Mouse (Mus musculus) monocyte, adult 2 months (primary cell): ENCODE results near the gene Gm9803.

Experiments
- DNase-seq, 2 experiments: peaks; one replicate each; pipeline ENCODE4 v3.0.0; 2022; ENCODE audit warnings: low spot score in 2 of 2, low read depth in 1 of 2

Gene Gm9803

DNA sequence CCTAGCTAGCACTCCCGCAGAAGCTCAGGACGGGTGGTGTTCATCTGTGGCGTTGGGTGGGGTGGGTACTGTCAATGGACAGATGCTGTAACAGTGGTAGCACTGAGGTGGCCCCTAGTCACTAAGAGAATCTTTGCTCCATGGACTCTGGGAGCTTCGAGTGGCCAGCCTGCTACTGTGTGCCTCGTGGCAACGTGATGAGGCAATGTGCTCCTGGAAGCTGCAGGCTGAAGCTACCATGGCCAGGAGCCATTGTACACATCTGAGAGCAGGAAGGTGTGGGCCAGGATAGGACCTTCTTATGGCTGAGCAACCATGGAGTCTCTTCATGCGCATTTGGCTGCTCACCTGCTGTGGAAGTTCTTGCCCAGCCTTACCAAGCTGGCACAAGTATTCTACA, 14.7 kb upstream of the Gm9803 start:
- no peak for DNase-seq

DNA sequence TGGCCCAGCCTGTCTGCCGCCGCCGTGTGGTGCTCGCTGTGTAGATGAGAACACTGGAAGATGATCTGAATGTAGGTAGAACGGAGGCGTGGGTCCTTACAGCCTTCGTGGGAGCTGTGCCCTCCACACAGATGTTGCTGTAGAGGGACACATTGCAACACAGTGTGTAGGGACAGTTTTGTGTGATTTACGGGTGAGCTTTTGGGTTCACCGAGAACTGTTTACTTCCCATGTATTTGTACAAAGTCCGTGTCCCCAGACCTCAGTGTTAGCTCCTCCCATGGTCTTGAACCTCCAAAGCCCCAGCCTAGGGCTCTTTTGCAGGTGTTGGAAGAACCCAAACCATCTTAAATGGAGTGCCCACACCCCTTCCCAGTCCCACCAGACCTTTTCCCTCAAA, 10.9 kb upstream of the Gm9803 start:
- DNase-seq = no peak

DNA sequence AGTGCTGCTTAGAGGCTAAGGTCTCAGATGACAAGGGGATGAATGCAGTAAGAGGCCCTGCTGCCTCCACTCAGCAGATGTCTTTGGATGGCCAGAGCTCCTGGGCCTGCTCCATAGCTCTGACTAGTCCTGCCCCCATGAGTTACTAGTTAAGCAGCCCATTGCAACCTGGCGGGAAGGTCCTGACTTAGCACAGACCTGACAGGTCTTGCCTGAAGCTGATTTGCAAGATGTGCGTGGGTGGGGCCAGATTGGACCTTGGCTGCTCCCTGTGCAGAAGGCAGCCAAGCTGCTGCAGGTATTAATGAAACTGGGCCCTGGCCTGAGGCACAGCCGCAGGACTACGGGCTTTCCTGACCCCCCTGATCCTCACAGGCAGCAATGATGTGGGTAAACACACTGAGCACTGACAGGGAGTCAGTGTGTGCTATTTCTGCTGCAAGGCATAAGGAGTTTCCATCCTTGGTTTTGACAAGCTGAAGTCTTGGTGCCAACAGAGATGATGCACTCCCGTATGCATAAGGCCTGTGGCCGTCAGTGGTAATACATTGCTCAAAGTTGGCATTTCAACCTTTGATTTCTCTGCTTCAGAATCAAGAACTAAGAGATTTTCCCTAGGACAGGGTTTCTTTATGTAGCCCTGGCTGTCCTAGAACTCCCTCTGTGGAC, 6.8 kb upstream of the Gm9803 start:
- DNase-seq = no peak

DNA sequence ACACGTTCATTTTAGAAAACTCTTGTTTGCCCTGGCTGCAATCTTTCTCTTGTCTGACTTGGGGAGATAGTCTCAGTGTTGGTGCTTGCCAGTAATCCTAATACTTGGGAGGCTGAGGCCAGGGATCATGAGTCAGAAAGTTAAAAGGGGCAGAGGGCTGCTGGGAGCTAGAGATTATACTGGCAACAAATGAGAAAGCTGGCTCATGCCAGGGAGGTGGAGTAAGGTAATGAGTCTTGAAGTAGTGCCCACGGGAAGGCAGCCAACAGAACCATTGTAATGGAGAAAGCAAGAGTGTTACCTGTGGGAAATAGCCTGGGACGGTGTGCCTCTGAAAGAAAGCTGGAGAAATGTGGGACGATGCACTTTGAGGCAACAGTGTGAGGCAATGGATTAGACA, 6.0 kb upstream of the Gm9803 start:
- no peak for DNase-seq

DNA sequence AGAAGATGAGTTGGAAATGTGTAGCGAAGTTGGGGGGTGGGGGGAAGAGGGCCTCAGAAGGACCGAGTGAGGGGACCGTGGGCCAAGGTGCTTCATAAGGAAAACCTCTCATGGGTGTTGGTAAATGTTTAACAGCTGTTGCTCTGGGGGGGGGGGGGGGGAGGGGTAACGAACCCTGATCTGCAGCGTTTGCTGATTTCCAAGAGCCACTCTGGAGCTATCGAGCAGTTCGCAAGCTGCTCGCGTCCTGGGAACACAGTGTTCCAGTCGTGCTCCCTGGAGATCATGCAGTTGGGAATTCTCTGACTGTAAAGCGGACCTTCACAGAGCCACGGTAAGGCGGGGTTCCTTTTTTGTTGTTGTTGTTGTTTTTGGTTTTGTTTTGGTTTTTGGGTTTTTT, 5.5 kb upstream of the Gm9803 start:
- DNase-seq = no peak

DNA sequence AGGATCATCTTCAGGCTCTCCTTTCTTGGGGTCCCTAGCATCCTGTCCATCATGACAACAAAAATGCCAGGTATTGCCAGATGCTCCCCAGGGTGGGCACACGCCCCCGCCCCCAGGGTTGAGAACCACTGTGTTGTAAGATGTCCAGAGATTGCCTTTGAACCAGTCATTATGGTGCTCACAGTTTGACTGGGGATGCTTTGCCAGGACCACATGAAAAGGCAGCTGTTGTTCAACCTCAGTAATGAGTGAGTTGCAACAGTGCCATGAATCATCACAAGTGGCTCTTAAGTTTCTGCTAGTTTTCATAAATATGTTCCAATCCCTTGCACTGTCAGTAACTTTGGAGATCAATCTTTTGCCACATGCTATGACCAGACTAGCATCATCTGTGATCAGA, 3.9 kb upstream of the Gm9803 start:
- no peak for DNase-seq

DNA sequence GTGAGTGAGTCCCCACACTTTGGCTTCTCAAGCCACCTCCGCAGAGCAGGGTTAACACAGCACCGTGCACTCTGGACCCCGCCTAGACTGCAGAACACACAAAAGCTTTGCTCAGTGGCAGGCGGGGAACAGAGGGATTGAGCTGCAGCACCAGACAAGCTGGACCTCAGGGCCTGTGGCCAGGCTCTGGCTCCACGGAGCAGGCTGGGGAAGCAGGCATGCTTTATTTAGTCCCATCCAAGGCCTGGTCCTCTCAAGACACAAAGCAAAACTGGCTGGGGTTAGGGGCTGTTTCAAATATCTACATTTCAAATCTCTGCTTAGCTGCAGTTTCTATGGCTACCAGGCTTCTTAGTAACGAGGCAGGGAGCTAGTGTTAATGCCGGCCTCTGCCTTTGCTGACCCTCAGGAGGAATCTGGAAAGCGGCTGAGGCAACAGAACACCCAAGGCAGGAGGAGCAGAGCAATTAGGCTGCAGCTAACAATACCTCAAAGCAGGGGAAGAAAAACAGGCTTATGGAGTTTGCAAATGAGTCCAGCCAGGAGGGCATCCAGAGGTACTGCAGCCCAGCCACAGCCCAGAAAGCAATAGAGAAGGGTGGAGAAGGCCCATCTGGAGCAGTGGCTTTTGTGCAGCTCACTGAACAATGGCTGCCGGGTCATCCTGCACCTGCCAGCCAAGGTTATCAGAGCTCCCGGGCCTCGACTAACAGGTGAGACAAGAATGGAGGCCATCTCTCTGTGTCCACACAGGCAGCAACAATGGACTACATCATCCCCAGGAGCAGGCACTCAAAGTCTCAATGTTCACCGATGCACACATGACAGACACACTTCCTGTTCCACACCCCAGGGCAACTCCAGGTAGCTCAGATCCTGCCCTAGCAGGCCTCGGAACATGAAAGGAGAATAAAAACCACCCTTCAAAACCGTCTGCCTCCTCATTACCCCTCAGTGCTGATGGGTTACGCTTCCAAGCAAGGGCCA, 3.7 kb downstream of the Gm9803 start:
- DNase-seq = no peak

DNA sequence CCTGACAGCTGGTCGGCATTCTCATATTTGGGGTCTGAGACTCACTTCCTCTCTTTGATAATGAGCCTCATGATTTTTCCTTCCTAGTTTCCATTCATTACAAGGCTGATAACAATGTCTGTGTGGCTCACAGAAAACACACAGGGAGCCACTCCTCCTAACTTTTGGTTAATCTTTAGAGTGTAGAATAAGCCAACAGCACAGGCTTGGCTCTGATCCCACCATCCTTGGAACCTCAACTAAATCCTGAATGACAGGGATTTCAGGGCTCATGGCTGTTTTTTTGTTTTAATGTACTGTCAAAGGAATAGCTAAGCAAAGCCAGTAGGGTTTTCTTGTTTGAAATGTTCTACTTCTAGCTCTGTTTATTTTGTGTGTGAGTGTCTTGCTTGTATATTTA, 10.5 kb downstream of the Gm9803 start:
- DNase-seq = no peak

DNA sequence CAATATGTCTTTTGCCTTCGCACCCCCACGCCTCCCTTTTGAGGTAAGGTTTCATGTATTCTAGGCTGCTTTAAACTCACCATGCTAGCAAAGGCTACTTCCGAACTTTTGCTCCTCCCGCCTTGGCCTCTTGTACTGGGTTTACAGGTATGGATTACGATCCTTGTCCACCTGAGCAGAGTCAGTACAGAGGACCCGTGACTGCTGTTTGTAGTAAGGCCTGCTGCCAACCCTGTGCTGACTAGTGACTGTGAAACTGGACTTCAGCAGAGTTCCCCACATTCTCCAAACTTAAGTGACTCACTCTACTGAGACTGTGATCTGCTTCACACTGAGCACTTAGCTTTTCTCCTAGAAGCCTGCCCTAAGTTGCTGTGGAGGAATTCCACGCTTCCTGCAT, 13.8 kb downstream of the Gm9803 start:
- no peak for DNase-seq

DNA sequence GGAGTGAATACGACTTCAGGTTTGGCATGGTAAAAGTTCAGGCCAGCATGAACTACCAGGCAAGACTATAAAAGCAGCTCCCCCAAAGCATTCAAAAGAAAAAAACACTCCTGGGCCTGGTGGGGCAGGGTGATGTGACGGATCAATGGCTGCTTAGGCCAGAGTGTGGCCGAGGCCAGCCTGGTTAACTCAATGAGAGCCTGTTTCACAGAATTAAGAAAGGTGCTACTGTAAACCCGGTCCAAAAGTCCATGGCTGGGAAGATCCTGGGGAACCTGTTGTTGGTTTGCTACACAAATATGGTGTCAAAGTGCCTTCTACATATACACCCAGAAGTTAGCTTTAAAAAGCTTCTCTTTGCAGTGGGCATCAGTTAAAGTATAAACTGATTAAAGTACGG, 14.9 kb downstream of the Gm9803 start:
- no peak for DNase-seq

DNA sequence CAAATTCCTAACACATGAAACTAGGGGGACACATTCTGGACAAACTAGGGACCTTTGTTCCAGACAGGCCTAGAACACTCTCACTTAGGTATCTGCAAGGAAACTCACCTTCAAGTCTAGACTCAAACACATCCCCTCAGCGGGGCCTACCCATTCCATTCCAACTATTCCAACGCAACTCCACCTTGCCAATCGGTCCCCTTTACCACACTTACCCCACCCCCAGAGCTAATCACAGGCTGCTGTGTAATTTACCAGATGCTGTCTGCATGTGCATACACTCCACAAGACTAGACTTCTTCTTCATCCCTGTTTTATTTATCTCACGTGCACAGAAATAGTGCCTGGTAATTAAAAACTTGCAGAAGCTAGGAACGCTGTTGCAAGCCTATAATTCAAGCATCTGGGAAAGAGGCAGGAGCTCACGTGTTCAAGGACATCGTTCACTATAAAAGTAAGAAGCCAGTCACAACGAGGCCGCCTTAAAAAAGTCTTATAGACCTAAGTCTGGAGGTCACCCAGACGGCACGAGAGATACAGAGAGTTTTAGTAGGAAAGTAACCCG, 15.9 kb downstream of the Gm9803 start:
- no peak for DNase-seq

DNA sequence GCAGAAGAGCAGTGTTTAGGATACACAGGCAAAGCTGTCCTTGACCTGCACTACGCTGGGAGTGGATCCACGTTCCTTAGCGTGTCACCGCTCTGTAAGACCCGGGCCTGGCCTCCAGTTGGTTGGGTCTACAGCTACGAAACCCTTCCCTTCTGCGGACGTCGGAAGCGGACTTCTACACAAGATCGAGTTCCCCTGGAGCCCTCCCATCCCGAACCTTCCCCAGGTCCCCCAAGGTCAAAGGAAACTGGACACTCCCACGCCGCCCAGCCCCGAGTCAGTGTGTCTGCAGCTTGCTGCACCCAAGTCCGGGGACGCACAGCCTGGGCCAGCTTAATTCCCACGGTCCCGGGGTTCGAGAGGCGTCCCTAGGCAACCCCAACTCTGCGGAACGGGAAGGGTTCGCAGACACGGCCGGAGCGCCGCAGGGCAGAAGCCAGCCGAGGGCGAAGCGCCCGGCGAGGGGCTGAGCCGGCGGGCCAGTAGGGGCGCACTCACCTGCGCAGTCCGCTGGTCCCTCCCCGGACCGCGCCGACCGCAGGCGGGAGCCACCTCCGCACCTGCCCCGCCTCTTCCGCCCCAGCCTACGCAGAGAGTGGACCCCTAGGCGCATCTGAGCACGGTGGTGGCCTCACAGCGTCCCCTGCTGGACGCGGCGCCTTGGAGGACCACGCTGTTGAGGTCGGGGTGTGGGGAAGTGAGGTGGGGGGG, 16.7 kb downstream of the Gm9803 start, which contains the start of gene 1700021F05Rik:
TSS of gene 1700021F05Rik (minus strand) at position 553 of the 711 bp plus-strand sequence.
- peak; percentile 70 to 85 for DNase-seq

DNA sequence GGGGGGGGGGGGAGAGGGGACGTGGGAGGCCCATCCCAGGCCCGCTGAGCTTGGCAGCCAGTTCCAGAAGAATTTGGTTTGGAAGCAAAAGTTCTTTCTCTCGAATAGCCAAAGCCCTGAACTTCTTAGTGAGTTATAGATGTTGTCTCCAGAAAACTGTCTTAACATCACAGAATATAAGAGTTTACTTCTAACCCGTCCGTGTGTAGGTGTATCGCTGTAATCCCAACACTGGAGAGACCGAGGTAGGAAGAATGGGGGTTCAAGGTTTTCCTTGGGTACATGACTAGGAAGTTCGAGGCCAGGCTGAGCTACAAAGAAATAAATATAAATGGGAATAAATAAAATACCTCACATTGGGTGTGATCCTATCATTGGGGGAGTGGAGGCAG, 17.3 kb downstream of the Gm9803 start:
- DNase-seq = no peak

DNA sequence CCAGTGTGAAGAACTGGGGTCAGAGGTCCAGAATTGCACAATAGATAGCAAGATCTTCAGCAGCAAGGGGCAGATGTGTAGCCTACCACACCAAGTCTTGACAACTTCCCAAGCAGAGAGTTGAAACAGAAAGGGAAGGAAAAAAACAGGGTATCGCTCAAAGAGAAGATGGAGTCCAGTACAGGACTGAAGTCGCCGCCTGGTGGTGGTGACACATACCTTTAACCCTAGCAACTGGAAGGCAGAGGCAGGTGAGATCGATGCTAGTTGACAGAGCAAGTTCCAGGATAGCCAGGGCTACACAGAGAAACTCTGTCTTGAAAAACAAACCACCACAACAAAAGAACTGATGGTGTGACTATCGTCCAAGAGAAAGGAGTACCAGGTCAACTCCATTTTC, 25.5 kb downstream of the Gm9803 start:
- DNase-seq = no peak

DNA sequence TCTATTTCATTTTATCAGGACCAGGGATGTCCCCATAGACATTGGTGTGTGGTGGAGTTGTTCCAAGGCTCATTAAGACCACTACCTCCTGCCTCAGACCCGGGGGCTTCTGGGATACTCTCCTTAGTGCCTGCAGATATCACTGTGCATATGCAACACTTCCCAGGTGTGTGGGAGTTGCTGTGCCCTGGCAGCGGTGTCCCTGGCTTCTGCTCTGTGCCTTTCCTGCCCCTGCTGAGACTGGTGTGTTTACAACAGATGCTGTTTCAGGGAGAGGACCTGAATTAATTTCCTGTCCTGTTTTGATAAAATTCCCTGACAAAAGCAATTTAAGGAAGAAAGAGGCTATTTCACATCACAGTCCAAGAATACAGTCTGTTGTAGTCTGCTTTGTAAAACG, 27.0 kb downstream of the Gm9803 start:
- DNase-seq = no peak

DNA sequence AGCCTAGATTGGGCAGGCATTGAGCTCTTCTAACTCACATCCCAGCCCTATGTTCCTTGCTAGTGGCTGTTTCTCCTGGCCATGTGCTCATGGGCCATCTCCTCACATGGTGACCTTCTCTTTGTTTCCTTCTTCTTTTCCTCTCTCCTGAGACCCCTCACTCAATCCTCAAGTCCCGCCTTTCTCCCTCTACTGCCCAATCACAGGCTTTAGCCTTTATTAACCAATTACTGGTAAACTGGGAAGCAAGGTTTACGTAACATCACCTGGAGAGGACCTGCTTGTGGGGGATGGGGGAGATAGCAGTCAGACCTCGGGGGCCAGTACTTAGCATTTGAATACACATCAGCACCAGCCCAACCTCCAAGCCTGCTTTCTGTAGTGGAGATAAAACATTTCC, 27.5 kb downstream of the Gm9803 start:
- DNase-seq = no peak

DNA sequence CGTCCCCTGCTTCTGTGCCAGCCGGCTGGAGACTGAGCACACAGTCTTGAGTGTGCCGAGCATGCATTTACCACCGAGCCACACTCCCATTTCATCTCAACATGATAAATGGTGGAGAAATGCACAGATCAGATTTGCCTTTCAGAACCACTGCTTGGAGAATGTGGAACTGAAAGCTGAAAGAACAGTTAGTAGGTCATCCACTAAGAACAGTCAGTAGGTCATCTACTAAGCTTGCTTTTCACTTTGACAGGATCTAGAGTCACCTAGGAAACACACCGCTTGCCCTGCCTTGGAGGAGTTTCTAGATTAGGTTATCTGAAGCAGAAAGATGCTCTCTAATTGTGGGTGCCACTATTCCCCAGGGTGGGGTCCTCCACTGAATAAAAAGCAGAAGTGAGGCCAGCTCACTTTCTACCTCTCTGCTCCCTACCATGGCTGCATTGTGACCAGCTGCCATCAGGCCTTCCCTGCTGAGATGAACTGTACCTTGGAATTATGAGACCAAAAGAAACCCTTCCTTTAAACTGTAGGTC, 33.8 kb downstream of the Gm9803 start:
- DNase-seq = no peak

DNA sequence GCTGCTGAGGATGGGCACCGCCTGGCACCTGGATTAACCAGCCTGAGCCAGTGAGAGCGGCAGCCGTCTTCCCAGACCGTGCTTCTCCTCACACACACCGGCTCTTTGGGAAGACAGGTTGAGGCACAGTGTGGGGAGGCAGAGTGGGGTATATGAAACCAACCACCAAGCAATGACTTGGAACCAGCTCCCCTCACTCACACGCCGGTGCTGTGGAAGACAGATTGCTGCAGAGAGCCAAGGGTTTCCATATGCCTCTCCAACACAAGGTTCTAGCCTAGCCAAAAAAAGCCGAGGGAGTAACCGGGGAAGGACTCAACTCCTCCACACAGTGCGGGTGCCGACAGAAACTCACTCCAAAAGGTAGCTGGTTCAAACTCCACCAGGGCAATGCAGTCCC, 35.4 kb downstream of the Gm9803 start:
- no peak for DNase-seq

DNA sequence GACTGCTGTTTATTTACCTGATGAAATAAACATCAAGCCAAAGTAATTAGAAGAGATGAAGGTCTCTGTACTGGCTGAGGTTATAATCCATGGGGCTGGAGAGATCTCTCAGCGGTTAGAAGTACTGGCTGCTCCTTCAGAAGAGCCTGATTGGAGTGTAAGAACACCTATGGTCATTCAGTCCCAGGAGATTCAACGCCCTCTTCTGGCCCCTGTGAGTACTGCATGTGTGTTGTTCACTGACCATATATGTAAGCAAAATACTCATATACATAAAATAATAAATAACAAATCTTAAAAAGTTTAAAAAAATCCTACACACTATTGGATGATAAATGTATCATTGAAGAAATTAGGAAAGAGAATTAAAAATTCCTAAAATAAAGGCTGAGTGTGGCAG, 36.9 kb downstream of the Gm9803 start:
- no peak for DNase-seq

DNA sequence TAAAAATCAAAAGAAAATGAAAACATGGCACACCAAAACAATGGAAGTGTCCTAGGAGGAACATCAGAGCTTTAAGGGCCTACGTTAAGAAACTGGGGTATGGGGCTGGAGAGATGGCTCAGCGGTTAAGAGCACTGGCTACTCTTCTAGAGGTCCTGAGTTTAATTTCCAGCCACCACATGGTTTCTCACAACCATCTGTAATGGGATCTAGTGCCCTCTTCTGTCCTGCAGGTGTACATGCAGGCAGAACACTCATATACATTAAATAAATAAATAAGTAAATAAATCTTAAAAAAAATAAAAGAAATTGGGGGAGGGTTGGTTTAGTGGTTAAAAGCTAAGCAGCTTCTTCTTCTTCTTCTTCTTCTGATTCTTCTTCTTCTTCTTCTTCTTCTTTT, 37.4 kb downstream of the Gm9803 start:
- no peak for DNase-seq
